Mouse (Mus musculus) CD4-positive, CD25-positive, alpha-beta regulatory T cell, adult 2 months (primary cell): Measurements from ENCODE around the gene D10Jhu81e.
A peak's percentile ranks its signal among the peaks of the same experiment; 100 is the strongest.
"Not testable (repeated sequence)": the region's sequence is repeated elsewhere in the genome, so short reads cannot be mapped to it uniquely, and the experiment has no call there.

Experiments used
- DNase-seq: peaks from one replicate; pipeline ENCODE4 v3.0.0-alpha.2; 2012; ENCODE audit warnings: low read depth, low spot score

Gene D10Jhu81e

GRCm38 (mm10) chr10:78129998-78130397 lies 39.6 kb downstream of the D10Jhu81e start:
- no peak for DNase-seq

GRCm38 (mm10) chr10:78129423-78129822 lies 40.2 kb downstream of the D10Jhu81e start:
- no peak for DNase-seq

- no peak for DNase-seq
These were observed 40.9 kb downstream of the D10Jhu81e start for GRCm38 (mm10) chr10:78128647-78129046.

GRCm38 (mm10) chr10:78127931-78128330 lies 41.7 kb downstream of the D10Jhu81e start:
- DNase-seq, result no peak

GRCm38 (mm10) chr10:78127046-78127870 lies 42.3 kb downstream of the D10Jhu81e start:
- no peak for DNase-seq

GRCm38 (mm10) chr10:78126311-78126710 lies 43.3 kb downstream of the D10Jhu81e start:
- DNase-seq, result peak; percentile 29

GRCm38 (mm10) chr10:78125061-78125460 lies 44.5 kb downstream of the D10Jhu81e start:
- DNase-seq, result peak; percentile 28

- not testable (repeated sequence) for DNase-seq
These were observed 45.4 kb downstream of the D10Jhu81e start for GRCm38 (mm10) chr10:78124137-78124536.

GRCm38 (mm10) chr10:78119422-78119821 lies 50.2 kb downstream of the D10Jhu81e start:
- DNase-seq, result no peak

GRCm38 (mm10) chr10:78115153-78115552 lies 54.4 kb downstream of the D10Jhu81e start:
- no peak for DNase-seq

GRCm38 (mm10) chr10:78114521-78115092 lies 55.0 kb downstream of the D10Jhu81e start:
- DNase-seq, result no peak
